Mouse (Mus musculus) CD4-positive helper T cell, adult 2 months (primary cell): ENCODE data around the gene Pfkl.
A peak's percentile ranks its signal among the peaks of the same experiment; 100 is the strongest.
"Not testable (repeated sequence)": the region's sequence is repeated elsewhere in the genome, so short reads cannot be mapped to it uniquely, and the experiment has no call there.

ENCODE experiments used
- DNase-seq: peaks from one replicate; pipeline ENCODE4 v3.0.0-alpha.2; 2012; ENCODE audit warnings: low read depth, missing footprints, low spot score

Pfkl gene

GRCm38 (mm10) chr10:78009945-78010293 is at the start of gene Pfkl:
TSS of gene Pfkl (minus strand) at chr10:78010083.
- DNase-seq = no peak

DNA sequence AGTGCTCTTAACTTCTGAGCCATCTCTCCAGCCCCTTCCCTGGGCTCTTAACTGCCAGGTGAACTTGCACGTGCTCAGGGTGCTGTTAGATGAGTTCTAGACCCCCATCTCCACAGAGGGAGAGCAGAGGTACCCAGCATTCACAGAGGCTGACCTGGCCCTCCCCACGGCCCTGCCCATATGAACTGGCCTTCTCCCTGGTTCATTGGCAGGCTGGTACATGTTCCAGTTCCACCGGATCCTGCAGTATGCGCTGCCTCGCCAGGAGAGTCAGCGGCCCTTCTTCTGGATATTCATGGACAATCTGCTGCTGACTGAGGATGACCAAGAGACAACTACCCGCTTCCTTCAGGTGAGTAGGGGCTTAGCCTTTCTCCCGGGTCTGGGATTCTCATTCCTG is 47.2 kb upstream of the Pfkl start:
- DNase-seq = no peak

GRCm38 (mm10) chr10:78054633-78055565 is 45.0 kb upstream of the Pfkl start:
- DNase-seq = no peak

DNA sequence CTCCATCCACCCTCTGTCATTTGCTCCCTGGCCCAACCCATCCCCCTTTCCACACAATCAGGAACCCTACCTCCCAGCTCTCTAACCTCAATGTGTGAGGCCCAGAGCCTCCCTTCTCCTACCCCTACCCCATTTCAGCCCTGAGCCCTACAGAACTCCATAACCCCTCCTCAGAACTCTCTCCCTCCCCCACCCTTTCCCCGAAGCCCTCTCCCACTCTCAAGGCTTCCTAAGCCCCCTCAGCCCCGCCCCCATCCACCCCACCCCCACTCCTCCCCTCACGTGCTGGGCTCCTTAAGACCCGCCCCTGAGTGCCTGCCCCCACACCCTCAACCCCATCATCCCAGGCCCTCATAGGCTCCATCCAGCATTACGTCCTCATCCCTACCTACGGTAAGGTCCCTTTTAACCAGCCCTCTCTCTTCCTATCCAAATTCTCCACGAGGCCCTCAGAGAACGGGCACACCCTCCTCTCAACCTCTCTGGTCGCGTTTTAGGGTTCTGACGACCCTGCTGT is 39.7 kb upstream of the Pfkl start:
- DNase-seq = no peak

GRCm38 (mm10) chr10:78048061-78048730 is 38.3 kb upstream of the Pfkl start:
- no peak for DNase-seq

GRCm38 (mm10) chr10:78046388-78046787 is 36.5 kb upstream of the Pfkl start:
- no peak for DNase-seq

DNA sequence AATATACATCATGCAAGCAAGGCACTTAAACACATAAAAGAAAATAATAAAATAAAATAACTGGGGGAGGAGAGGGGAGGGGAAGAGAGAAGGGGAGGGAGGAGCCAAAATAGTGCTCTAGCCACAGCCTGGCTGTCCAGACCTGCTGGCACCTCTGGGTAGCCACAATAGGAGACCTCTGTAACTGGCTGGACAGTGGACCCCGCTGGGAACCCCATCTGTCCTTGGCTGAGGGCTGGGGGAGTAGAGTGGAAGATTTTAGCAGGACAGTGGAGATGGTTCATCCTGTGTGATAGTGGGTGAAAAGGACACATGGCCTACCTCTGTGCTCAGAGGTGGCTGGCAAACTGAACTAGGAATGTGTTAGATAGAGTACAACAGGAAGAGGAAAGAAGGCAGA is 34.6 kb upstream of the Pfkl start:
- no peak for DNase-seq

DNA sequence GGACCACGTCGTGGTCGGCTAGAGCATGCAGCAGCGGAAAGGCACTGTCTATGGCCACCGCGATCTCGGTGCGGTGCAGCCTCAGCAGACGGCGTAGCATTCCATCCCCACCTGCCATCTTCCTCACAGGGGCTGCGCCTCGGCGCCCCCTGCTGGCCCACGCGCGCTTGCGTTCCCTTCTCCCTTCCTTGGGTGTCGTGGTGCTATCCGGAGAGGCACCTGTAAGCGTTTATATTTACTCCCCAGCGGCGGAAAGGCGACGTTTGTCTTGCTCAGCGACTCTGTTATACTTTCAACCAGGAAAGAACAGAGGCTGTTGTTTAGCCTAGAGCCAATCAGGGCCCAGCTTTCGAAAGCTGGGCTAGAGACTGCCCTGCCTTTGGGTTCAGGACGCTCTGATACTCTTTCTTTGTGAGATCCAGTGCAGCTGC is 33.5 kb upstream of the Pfkl start, which contains the start of gene Aire:
Gene Aire (minus strand): TSS at position 205 of the 431 bp plus-strand sequence.
- DNase-seq = peak; percentile 84

DNA sequence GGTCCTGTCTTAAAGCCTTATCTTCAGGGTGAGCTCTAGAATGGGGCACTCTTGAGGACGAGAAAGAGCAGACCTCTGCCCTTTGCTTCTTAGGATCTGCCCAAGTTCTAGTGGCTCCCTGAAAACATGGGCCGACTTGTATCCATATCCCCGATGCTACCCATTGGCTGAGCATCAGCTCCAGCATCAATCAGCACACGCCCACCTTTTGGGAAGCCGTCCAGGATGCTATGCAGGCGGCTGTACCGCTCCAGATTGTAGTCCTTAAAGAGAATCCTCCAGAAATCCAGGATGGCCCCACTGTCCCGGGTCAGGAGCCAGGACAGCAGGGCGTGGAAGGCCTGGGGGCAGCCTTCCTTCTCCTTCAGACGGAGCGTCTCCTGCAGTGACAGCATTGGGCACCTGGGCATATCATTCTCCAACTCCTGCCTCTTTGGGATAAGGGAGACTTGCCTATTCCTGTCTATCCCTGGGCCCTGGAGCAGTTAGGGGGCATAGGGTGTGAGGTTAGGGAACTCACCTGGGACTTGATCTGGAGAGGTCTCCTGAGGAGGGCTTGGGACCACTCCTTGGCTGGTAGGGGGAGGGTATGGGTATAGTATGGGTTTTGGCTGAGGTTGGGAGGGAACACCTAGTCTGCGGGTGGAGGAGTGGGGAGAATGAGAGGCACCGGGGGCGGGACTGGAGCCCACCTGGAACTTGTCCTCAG is 33.0 kb upstream of the Pfkl start:
- no peak for DNase-seq

- no peak for DNase-seq
These were observed 32.2 kb upstream of the Pfkl start for GRCm38 (mm10) chr10:78042096-78042495.

- DNase-seq = no peak
These were observed 31.8 kb upstream of the Pfkl start, which contains the start of gene Dnmt3l for GRCm38 (mm10) chr10:78041647-78042046. TSS of gene Dnmt3l (plus strand) at chr10:78041947.

GRCm38 (mm10) chr10:78037139-78037538 is 27.3 kb upstream of the Pfkl start:
- DNase-seq = no peak

GRCm38 (mm10) chr10:78031987-78032386 is 22.1 kb upstream of the Pfkl start:
- DNase-seq = no peak

- DNase-seq = no peak
These were observed 19.2 kb upstream of the Pfkl start for GRCm38 (mm10) chr10:78029080-78029479.

DNA sequence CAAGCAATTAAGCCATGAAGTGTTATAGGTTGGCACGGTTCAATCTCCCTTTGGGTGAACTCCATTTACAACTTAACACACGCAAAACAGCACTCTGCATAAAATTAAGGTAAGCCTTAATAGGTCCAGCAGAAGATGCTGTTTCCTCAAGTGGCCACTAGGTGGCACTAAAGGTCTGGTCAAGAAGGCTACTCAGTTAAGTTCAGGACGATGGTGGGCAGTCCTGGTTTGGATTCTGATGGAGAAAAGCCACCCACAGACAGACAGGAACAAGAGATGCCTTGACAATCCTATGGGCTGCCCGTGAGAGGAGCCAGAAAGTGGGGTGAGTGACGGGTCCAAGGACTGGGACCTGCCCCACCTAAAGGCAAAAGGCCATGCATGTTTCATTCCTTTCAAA is 18.2 kb upstream of the Pfkl start:
- DNase-seq = peak; percentile 80

- peak; percentile 42 for DNase-seq
These were observed 15.6 kb upstream of the Pfkl start for GRCm38 (mm10) chr10:78025453-78025852.

- not testable (repeated sequence) for DNase-seq
These were observed 10.1 kb upstream of the Pfkl start for GRCm38 (mm10) chr10:78019984-78020383.

GRCm38 (mm10) chr10:78019291-78019690 is 9.4 kb upstream of the Pfkl start:
- no peak for DNase-seq

DNA sequence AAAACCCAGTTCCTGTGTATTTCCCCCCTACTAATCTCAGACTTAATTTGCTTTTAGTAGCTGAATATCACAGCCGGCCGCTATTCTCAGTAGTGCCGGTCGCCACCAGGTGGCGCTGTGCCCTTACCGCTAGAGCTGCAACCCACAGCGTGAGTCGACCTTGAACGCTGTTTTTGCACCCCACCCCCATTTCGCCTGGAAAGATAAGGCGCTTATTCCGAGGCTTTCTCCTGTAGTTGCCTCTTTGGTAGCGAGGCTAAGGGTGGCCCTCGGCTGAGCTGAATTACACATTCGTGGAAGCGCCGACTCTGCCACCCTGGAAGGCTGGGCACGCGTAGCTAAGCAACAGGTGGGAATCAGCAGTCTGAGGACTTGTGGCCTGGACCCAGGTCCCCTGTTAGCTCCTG is 8.9 kb upstream of the Pfkl start:
- DNase-seq = peak; percentile 84

DNA sequence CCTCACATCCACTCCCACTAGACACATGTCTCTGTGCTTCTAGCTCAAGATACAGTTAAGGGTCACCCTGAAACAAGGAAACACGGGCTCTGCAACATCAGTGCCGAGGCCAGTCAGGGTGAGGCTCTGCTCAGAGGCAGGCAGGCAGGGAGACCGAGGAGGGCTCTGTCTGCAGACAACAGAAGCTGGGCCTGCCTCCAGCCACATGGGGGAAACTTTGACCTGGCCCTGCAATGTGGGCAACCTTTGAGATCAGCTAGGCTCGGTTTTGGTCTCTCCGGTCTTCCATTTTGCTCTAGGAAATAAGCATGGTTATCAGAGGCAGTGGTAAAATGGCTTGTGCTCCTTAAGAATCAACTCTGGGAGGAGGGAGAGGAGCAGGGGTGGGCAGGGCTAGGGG is 6.5 kb upstream of the Pfkl start:
- no peak for DNase-seq

GRCm38 (mm10) chr10:78015489-78015888 is 5.6 kb upstream of the Pfkl start:
- DNase-seq = no peak
